Mouse (Mus musculus) B cell, adult (primary cell): ENCODE measurements around the gene Fzd9. TPM values are rescaled to one million over a fixed set of nuclear protein-coding genes. Genes with fewer than 3 reads are reported as not detected.

Experiments used
- total RNA-seq: library from RNA; stranded (reverse); gene quantifications from 4 replicates; pipeline ENCODE4 v1.2.4, GENCODE M21; 2023; ENCODE audit not compliant: inconsistent age

Gene Fzd9
- 0.29 to 0.66 TPM (median 0.61 TPM) in 3 of 4 replicates, not detected in the other for total RNA-seq

DNA sequence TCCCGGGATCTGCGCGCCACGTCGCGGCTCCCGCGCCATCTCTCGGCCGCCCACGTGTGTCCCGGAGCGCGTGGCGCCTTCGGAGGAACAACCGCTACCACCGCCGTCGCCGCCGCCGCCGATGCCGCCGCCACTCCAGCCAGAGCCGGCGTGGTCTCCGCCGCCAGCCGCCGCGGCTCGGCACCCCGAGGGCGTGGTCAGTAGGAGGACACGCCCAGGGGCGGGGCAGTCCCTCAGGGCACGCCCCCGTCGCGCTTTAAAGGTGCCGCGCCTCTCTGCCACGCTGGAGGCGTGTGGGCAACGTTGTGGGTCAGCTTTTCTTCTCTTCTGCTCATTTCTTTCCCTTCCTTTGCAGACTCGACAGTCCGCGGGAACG lies at the start of gene Fzd9:
TSS of gene Fzd9 (minus strand) at position 152 of the 376 bp plus-strand sequence.

Other genes starting within 250 kb of the Fzd9 start
- 33.6 to 38.3 TPM (median 37.2 TPM) in 4 replicates for gene Abhd11, start 242.1 kb downstream of the Fzd9 start, total RNA-seq
- gene Stx1a, start 227.7 kb downstream of the Fzd9 start, total RNA-seq = 1.7 to 3.0 TPM (median 2.3 TPM) in 4 replicates
- gene Dnajc30, start 187.0 kb downstream of the Fzd9 start, total RNA-seq = 20.1 to 21.2 TPM (median 20.9 TPM) in 4 replicates
- gene Bud23, start 186.3 kb downstream of the Fzd9 start, total RNA-seq = 104 to 126 TPM (median 115 TPM) in 4 replicates
- 0.33 to 0.71 TPM (median 0.66 TPM) in 3 of 4 replicates, not detected in the other for gene Vps37d, start 173.0 kb downstream of the Fzd9 start, total RNA-seq
- not detected in 4 replicates for gene Mlxipl, start 161.3 kb downstream of the Fzd9 start, total RNA-seq
- 15.9 to 23.0 TPM (median 17.9 TPM) in 4 replicates for gene Tbl2, start 101.6 kb downstream of the Fzd9 start, total RNA-seq
- 75.5 to 78.3 TPM (median 76.9 TPM) in 4 replicates for gene Bcl7b, start 82.9 kb downstream of the Fzd9 start, total RNA-seq
- 104 to 111 TPM (median 109 TPM) in 4 replicates for gene Baz1b, start 64.0 kb downstream of the Fzd9 start, total RNA-seq
- gene Fkbp6, start 98.8 kb upstream of the Fzd9 start, total RNA-seq = 0.42 TPM in 1 of 4 replicates, not detected in the others
- gene Trim50, start 102.1 kb upstream of the Fzd9 start, total RNA-seq = not detected in 4 replicates
- gene Nsun5, start 118.7 kb upstream of the Fzd9 start, total RNA-seq = 32.8 to 38.3 TPM (median 33.9 TPM) in 4 replicates
- gene Pom121, start 143.3 kb upstream of the Fzd9 start, total RNA-seq = 56.7 to 63.2 TPM (median 58.0 TPM) in 4 replicates